Mouse (Mus musculus): ENCODE measurements at regions not wholly inside any gene's neighbourhood (a gene's known extent, or its start where the extent isn't known, plus 50 kb on each side); places are given as distances from the start of the nearest gene placed in this dataset.

DNA sequence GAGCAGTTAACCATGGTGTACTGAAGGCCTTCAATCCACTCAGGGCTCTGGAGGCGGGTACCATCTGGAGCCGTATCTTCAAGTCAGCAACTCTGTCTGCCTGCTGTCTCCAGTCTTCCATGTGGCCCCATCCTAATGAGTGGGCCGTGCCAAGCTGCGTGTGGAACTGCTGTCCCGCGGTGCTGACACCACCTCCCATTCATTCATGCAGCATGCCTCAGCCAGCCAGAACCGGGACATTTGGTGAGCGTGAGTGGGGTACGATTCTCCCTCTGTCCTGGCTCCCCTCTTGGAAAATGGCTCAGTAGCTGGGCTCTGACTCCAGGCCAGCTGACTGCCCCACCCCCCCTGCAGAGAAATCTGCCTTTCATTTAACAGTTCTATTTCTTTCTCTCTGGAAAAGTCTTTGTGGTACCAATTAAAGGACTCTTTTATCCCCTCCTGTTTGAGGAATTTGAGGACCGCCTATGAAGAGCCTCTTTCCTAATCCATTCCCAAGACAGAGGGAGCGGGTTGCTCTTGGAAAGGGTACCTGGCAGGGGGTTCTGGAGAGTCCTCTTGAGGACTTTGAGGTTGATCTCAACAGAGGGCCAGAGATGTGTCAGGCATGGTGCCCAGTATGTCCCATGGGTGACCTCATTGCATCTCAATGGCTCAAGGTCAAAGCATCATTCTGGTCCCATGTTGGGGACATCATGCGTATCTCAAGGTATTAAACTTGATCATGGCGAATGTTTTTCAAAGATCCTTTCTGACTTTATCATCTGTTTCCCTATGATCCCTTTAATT, 55.5 kb upstream of the Brd7 start:
- Histone ChIP-seq H3K36me3 (ENCODE audit: control insufficient read depth, insufficient read depth, low read length) (no peaks in the 10 kb centered on the region), H3K4me3 (ENCODE audit: control insufficient read depth in 1 of 2, insufficient read depth in 1 of 2, low read depth in 1 of 2, low read length in 2 of 2) (no peak overlapping the region), H3K27ac (replicated peaks in 1 of 2; ENCODE audit: control insufficient read depth in 1 of 2, insufficient read depth in 1 of 2, low read depth in 2 of 2, low read length in 2 of 2) (no peak overlapping the region), H3K27me3 (ENCODE audit: control insufficient read depth, insufficient read depth, low read length) (no peaks in the 10 kb centered on the region), H3K4me2 (ENCODE audit: low read length) (no peak overlapping the region), H3K9me3 (ENCODE audit: control insufficient read depth, low read length) (no peaks in the 10 kb centered on the region), H3K9ac (ENCODE audit: low read length) (no peak overlapping the region), H3K4me1 (ENCODE audit: control insufficient read depth in 2 of 2, insufficient read depth in 2 of 2, low read length in 2 of 2) (no peaks in the 10 kb centered on the region; a peak in 1 of 4 replicates)
- ATAC-seq (ENCODE audit: insufficient number of reproducible peaks, insufficient read depth, low FRiP score, low read depth): no peak
- WGBS: 64% methylated on average over 13 of the region's 13 CpGs

- 74% methylated on average over 2 of the region's 2 CpGs for WGBS
These were observed 61.3 kb upstream of the Brd7 start for GRCm38 (mm10) chr8:88423264-88423663.

GRCm38 (mm10) chr8:88428560-88428959, 66.6 kb upstream of the Brd7 start:
- H3K27me3 ChIP-seq (ENCODE audit: control insufficient read depth, insufficient read depth, low read length): no peaks in the 10 kb centered on the region
- WGBS: 54% methylated on average over 5 of the region's 5 CpGs
- H3K4me2 ChIP-seq (ENCODE audit: low read length): no peak overlapping the region
- H3K4me3 ChIP-seq (ENCODE audit: control insufficient read depth in 1 of 2, insufficient read depth in 1 of 2, low read depth in 1 of 2, low read length in 2 of 2): no peak overlapping the region
- peaks cover 10% of the 10 kb centered on the region for H3K9me3 ChIP-seq (ENCODE audit: control insufficient read depth, low read length)
- H3K36me3 ChIP-seq (ENCODE audit: control insufficient read depth, insufficient read depth, low read length): no peaks in the 10 kb centered on the region
- no peak overlapping the region for H3K27ac ChIP-seq (replicated peaks in 1 of 2; ENCODE audit: control insufficient read depth in 1 of 2, insufficient read depth in 1 of 2, low read depth in 2 of 2, low read length in 2 of 2)
- H3K4me1 ChIP-seq (ENCODE audit: control insufficient read depth in 2 of 2, insufficient read depth in 2 of 2, low read length in 2 of 2): no peaks in the 10 kb centered on the region
- no peak for ATAC-seq (ENCODE audit: insufficient number of reproducible peaks, insufficient read depth, low FRiP score, low read depth)
- H3K9ac ChIP-seq (ENCODE audit: low read length): no peak overlapping the region

More at GRCm38 (mm10) chr8:88423264-88423663, 61.3 kb upstream of the Brd7 start:
- Histone ChIP-seq H3K4me3 (ENCODE audit: control insufficient read depth in 1 of 2, insufficient read depth in 1 of 2, low read depth in 1 of 2, low read length in 2 of 2) (no peak overlapping the region), H3K9ac (ENCODE audit: low read length) (no peak overlapping the region), H3K27ac (replicated peaks in 1 of 2; ENCODE audit: control insufficient read depth in 1 of 2, insufficient read depth in 1 of 2, low read depth in 2 of 2, low read length in 2 of 2) (no peak overlapping the region), H3K36me3 (ENCODE audit: control insufficient read depth, insufficient read depth, low read length) (no peaks in the 10 kb centered on the region), H3K27me3 (ENCODE audit: control insufficient read depth, insufficient read depth, low read length) (no peaks in the 10 kb centered on the region), H3K4me2 (ENCODE audit: low read length) (no peak overlapping the region), H3K4me1 (ENCODE audit: control insufficient read depth in 2 of 2, insufficient read depth in 2 of 2, low read length in 2 of 2) (no peaks in the 10 kb centered on the region), H3K9me3 (ENCODE audit: control insufficient read depth, low read length) (peaks cover 10% of the 10 kb centered on the region)
- ATAC-seq (ENCODE audit: insufficient number of reproducible peaks, insufficient read depth, low FRiP score, low read depth): no peak

GRCm38 (mm10) chr8:88431389-88431788, 69.4 kb upstream of the Brd7 start:
- Histone ChIP-seq H3K27ac (replicated peaks in 1 of 2; ENCODE audit: control insufficient read depth in 1 of 2, insufficient read depth in 1 of 2, low read depth in 2 of 2, low read length in 2 of 2) (no peak overlapping the region), H3K9me3 (ENCODE audit: control insufficient read depth, low read length) (no peaks in the 10 kb centered on the region; the same call in 1 of the 2 replicates), H3K9ac (ENCODE audit: low read length) (no peak overlapping the region), H3K36me3 (ENCODE audit: control insufficient read depth, insufficient read depth, low read length) (no peaks in the 10 kb centered on the region), H3K27me3 (ENCODE audit: control insufficient read depth, insufficient read depth, low read length) (peaks cover 12% of the 10 kb centered on the region; the same call in 1 of the 2 replicates), H3K4me1 (ENCODE audit: control insufficient read depth in 2 of 2, insufficient read depth in 2 of 2, low read length in 2 of 2) (no peaks in the 10 kb centered on the region), H3K4me3 (ENCODE audit: control insufficient read depth in 1 of 2, insufficient read depth in 1 of 2, low read depth in 1 of 2, low read length in 2 of 2) (no peak overlapping the region), H3K4me2 (ENCODE audit: low read length) (no peak overlapping the region)
- WGBS: 56% methylated on average over 6 of the region's 6 CpGs
- ATAC-seq (ENCODE audit: insufficient number of reproducible peaks, insufficient read depth, low FRiP score, low read depth): no peak

DNA sequence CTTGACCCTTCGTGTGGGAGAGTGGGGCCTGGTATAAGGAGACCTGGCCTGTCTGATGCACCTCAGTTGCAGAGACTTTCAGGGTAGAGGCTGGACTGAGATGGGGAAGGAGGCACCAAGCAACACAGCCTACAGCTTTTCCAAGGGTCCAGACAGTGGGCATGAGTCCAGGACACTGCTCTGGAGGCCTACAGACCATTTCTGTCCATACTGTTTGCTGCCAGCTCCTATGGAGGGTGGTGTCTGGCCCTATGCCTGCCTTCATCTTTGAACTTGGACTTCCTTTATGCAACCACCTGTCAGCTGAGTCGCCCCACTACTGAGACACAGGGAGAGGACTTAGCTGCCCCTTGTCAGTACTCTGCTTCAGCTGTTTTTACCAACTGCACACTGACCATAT, 73.7 kb upstream of the Brd7 start:
- no peak overlapping the region for H3K27ac ChIP-seq (replicated peaks in 1 of 2; ENCODE audit: control insufficient read depth in 1 of 2, insufficient read depth in 1 of 2, low read depth in 2 of 2, low read length in 2 of 2)
- H3K36me3 ChIP-seq (ENCODE audit: control insufficient read depth, insufficient read depth, low read length): no peaks in the 10 kb centered on the region
- no peak overlapping the region for H3K4me3 ChIP-seq (ENCODE audit: control insufficient read depth in 1 of 2, insufficient read depth in 1 of 2, low read depth in 1 of 2, low read length in 2 of 2)
- H3K9me3 ChIP-seq (ENCODE audit: control insufficient read depth, low read length): no peaks in the 10 kb centered on the region
- ATAC-seq (ENCODE audit: insufficient number of reproducible peaks, insufficient read depth, low FRiP score, low read depth): no peak
- no peak overlapping the region for H3K9ac ChIP-seq (ENCODE audit: low read length)
- H3K4me2 ChIP-seq (ENCODE audit: low read length): no peak overlapping the region
- no peaks in the 10 kb centered on the region for H3K4me1 ChIP-seq (ENCODE audit: control insufficient read depth in 2 of 2, insufficient read depth in 2 of 2, low read length in 2 of 2)
- 64% methylated on average over 2 of the region's 2 CpGs for WGBS
- peaks cover 34% of the 10 kb centered on the region for H3K27me3 ChIP-seq (ENCODE audit: control insufficient read depth, insufficient read depth, low read length)

- 74% methylated on average over 15 of the region's 15 CpGs for WGBS
- Histone ChIP-seq H3K36me3 (ENCODE audit: control insufficient read depth, insufficient read depth, low read length) (no peaks in the 10 kb centered on the region), H3K9ac (ENCODE audit: low read length) (no peak overlapping the region), H3K9me3 (ENCODE audit: control insufficient read depth, low read length) (no peaks in the 10 kb centered on the region), H3K27me3 (ENCODE audit: control insufficient read depth, insufficient read depth, low read length) (peaks cover 31% of the 10 kb centered on the region), H3K4me3 (ENCODE audit: control insufficient read depth in 1 of 2, insufficient read depth in 1 of 2, low read depth in 1 of 2, low read length in 2 of 2) (no peak overlapping the region), H3K4me1 (ENCODE audit: control insufficient read depth in 2 of 2, insufficient read depth in 2 of 2, low read length in 2 of 2) (no peaks in the 10 kb centered on the region), H3K27ac (replicated peaks in 1 of 2; ENCODE audit: control insufficient read depth in 1 of 2, insufficient read depth in 1 of 2, low read depth in 2 of 2, low read length in 2 of 2) (no peak overlapping the region), H3K4me2 (ENCODE audit: low read length) (no peak overlapping the region)
- ATAC-seq (ENCODE audit: insufficient number of reproducible peaks, insufficient read depth, low FRiP score, low read depth): no peak
These were observed 78.2 kb upstream of the Brd7 start for GRCm38 (mm10) chr8:88440219-88440618.

DNA sequence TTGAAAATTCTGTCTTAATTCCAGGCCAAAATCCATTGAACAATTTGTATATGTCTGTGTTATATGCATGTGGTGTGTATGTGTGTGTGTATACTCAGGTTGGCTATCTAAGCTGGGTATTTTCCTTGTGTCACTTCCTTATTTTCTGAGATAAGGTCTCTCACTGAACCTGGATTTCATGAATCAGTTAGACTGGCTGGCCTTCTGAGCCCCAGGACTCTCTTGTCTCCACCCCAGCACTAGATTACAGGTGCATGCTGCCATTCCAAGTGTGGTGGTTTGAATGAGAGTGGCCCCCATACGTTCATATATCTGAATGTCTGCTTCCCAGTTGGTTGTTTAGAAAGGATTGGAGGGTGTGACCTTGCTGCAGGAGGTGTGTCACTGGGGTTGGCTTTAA, 77.8 kb upstream of the Nkd1 start:
- ATAC-seq (ENCODE audit: insufficient number of reproducible peaks, insufficient read depth, low FRiP score, low read depth): no peak
- 40% methylated on average over 1 of the region's 1 CpGs for WGBS
- peaks cover 6% of the 10 kb centered on the region for H3K27me3 ChIP-seq (ENCODE audit: control insufficient read depth, insufficient read depth, low read length)
- H3K4me2 ChIP-seq (ENCODE audit: low read length): no peak overlapping the region
- no peaks in the 10 kb centered on the region for H3K9me3 ChIP-seq (ENCODE audit: control insufficient read depth, low read length)
- no peaks in the 10 kb centered on the region; a peak in 1 of 4 replicates for H3K4me1 ChIP-seq (ENCODE audit: control insufficient read depth in 2 of 2, insufficient read depth in 2 of 2, low read length in 2 of 2)
- H3K36me3 ChIP-seq (ENCODE audit: control insufficient read depth, insufficient read depth, low read length): no peaks in the 10 kb centered on the region
- no peak overlapping the region for H3K4me3 ChIP-seq (ENCODE audit: control insufficient read depth in 1 of 2, insufficient read depth in 1 of 2, low read depth in 1 of 2, low read length in 2 of 2)
- no peak overlapping the region for H3K9ac ChIP-seq (ENCODE audit: low read length)
- H3K27ac ChIP-seq (replicated peaks in 1 of 2; ENCODE audit: control insufficient read depth in 1 of 2, insufficient read depth in 1 of 2, low read depth in 2 of 2, low read length in 2 of 2): no peak overlapping the region

DNA sequence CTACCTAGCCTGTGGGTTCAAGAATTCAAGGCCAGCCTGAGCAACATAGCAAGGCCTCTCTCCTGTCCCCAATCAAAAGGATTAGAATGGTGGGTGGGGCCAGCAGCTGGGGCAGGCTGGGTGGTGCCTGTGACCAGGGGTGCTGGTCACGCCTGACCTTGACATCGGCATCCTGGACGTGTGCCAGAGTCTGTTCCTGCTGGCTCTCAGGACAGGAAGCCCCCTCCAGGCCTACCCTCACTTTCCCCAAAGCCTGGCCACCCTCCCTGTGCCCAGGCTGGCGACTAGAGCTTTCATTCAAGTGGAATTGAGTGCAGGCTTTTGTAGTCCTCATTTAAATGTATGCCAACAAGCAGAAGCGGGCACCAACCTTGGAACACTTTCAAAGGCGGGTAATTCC, 73.7 kb upstream of the Nkd1 start:
- no peaks in the 10 kb centered on the region for H3K36me3 ChIP-seq (ENCODE audit: control insufficient read depth, insufficient read depth, low read length)
- 28% methylated on average over 6 of the region's 6 CpGs for WGBS
- H3K9me3 ChIP-seq (ENCODE audit: control insufficient read depth, low read length): no peaks in the 10 kb centered on the region
- H3K4me3 ChIP-seq (ENCODE audit: control insufficient read depth in 1 of 2, insufficient read depth in 1 of 2, low read depth in 1 of 2, low read length in 2 of 2): no peak overlapping the region
- no peak overlapping the region for H3K27ac ChIP-seq (replicated peaks in 1 of 2; ENCODE audit: control insufficient read depth in 1 of 2, insufficient read depth in 1 of 2, low read depth in 2 of 2, low read length in 2 of 2)
- peaks cover 27% of the 10 kb centered on the region for H3K27me3 ChIP-seq (ENCODE audit: control insufficient read depth, insufficient read depth, low read length)
- H3K4me2 ChIP-seq (ENCODE audit: low read length): no peak overlapping the region
- H3K4me1 ChIP-seq (ENCODE audit: control insufficient read depth in 2 of 2, insufficient read depth in 2 of 2, low read length in 2 of 2): peaks cover 2 to 13% of the 10 kb centered on the region in 2 experiments; a peak in 2 of 4 replicates
- ATAC-seq (ENCODE audit: insufficient number of reproducible peaks, insufficient read depth, low FRiP score, low read depth): no peak
- H3K9ac ChIP-seq (ENCODE audit: low read length): no peak overlapping the region

All from heart, embryonic 14.5 days (tissue).